Comparison of ENCODE assay signal across 18 mouse cellular contexts in genomic region chr13:56435615-56436287, GRCm38 (mm10). TPM values are rescaled to one million over a fixed set of nuclear protein-coding genes. Genes with fewer than 3 reads are reported as not detected.
DNase-seq lines count a peak whose midpoint lies in the region; ATAC-seq and TF ChIP-seq lines count a peak whose summit lies in the region.
"Had no signal": no experiment of that assay in that cellular context is flagged by ENCODE, and none has a peak within 500 bp of the region (broad histone marks: within the 10 kb centered on the region; RNA-seq: fewer than 3 reads in every experiment).

No protein-coding gene starts in this region.

- H3K4me3 ChIP-seq in forebrain, embryonic 14.5 days (ENCODE audit: low read depth, low read length), result no peak overlapping the region
- no peak overlapping the region for H3K4me3 ChIP-seq in forebrain, embryonic 12.5 days (replicated peaks)
- no peak overlapping the region for H3K4me3 ChIP-seq in left cerebral cortex, adult 2 months
- H3K4me3 ChIP-seq in midbrain, embryonic 14.5 days (replicated peaks; ENCODE audit: low read depth, low read length), result no peak overlapping the region
- no peak overlapping the region for H3K4me3 ChIP-seq in midbrain, embryonic 11.5 days (ENCODE audit: low read depth, low read length)
- no peak overlapping the region for H3K4me3 ChIP-seq in small intestine, adult 2 months (ENCODE audit: low read depth, low read length)
- H3K4me3 ChIP-seq: liver, embryonic 15.5 days; myocyte had no signal

- no peak overlapping the region for H3K9ac ChIP-seq in forebrain, embryonic 14.5 days (ENCODE audit: low read length)
- H3K9ac ChIP-seq in forebrain, embryonic 12.5 days, result no peak overlapping the region
- H3K9ac ChIP-seq in midbrain, embryonic 14.5 days (replicated peaks; ENCODE audit: low read length), result no peak overlapping the region
- no peak overlapping the region for H3K9ac ChIP-seq in midbrain, embryonic 11.5 days (ENCODE audit: low read length)
- H3K9ac ChIP-seq: liver, embryonic 15.5 days had no signal

- peaks cover 40% of the 10 kb centered on the region for H3K27me3 ChIP-seq in forebrain, embryonic 14.5 days (replicated peaks; ENCODE audit: control insufficient read depth, insufficient read depth, low read length)
- peaks cover 59% of the 10 kb centered on the region for H3K27me3 ChIP-seq in forebrain, embryonic 12.5 days
- peaks cover 49% of the 10 kb centered on the region for H3K27me3 ChIP-seq in midbrain, embryonic 14.5 days (ENCODE audit: control insufficient read depth, insufficient read depth, low read length)
- peaks cover 38% of the 10 kb centered on the region for H3K27me3 ChIP-seq in midbrain, embryonic 11.5 days (ENCODE audit: control insufficient read depth, insufficient read depth, low read length)
- H3K27me3 ChIP-seq in small intestine, adult 2 months (ENCODE audit: control insufficient read depth, insufficient read depth, low read length), result peaks cover 18% of the 10 kb centered on the region

- peaks cover 14% of the 10 kb centered on the region for H3K4me1 ChIP-seq in forebrain, embryonic 14.5 days (ENCODE audit: control insufficient read depth, insufficient read depth, low read length)
- H3K4me1 ChIP-seq in forebrain, embryonic 12.5 days, result peaks cover 27% of the 10 kb centered on the region
- H3K4me1 ChIP-seq in midbrain, embryonic 14.5 days (ENCODE audit: control insufficient read depth, insufficient read depth, low read length), result peaks cover 11% of the 10 kb centered on the region
- H3K4me1 ChIP-seq in midbrain, embryonic 11.5 days (ENCODE audit: control insufficient read depth, insufficient read depth, low read length), result peaks cover 7% of the 10 kb centered on the region; the same call in 1 of the 2 replicates
- peaks cover 7% of the 10 kb centered on the region for H3K4me1 ChIP-seq in small intestine, adult 2 months (ENCODE audit: control insufficient read depth, insufficient read depth, insufficient read length, low read length)
- H3K4me1 ChIP-seq: liver, embryonic 15.5 days had no signal

- DNase-seq in forebrain, embryonic 14.5 days (ENCODE audit: low spot score), result peak; percentile 72
- no peak for DNase-seq in left cerebral cortex, adult 2 months (ENCODE audit: extremely low spot score in 1 of 2, low spot score in 2 of 2)
- DNase-seq in left cerebral cortex, adult 9 months (ENCODE audit: low spot score in 2 of 2), result no peak
- DNase-seq in midbrain, embryonic 14.5 days, result peak; percentile 49
- DNase-seq in midbrain, embryonic 11.5 days (ENCODE audit: low spot score, missing footprints), result no peak
- DNase-seq: adrenal gland, postnatal 36 days; gastrocnemius, postnatal 14 days; kidney, adult 11 months; thymus, adult 2 months had no signal

- no peak for TF ChIP-seq POLR2A in small intestine, adult 2 months (IDR thresholded peaks at IDR 0.05; ENCODE audit: low read depth, low read length)

- no peaks in the 10 kb centered on the region for H3K36me3 ChIP-seq in forebrain, embryonic 14.5 days (ENCODE audit: control insufficient read depth, insufficient read depth, low read length)
- no peaks in the 10 kb centered on the region for H3K36me3 ChIP-seq in forebrain, embryonic 12.5 days (replicated peaks)
- no peaks in the 10 kb centered on the region for H3K36me3 ChIP-seq in midbrain, embryonic 14.5 days (ENCODE audit: control insufficient read depth, insufficient read depth, low read length)
- H3K36me3 ChIP-seq in midbrain, embryonic 11.5 days (ENCODE audit: control insufficient read depth, insufficient read depth, low read length), result no peaks in the 10 kb centered on the region
- no peaks in the 10 kb centered on the region for H3K36me3 ChIP-seq in small intestine, adult 2 months (ENCODE audit: control insufficient read depth, insufficient read depth, low read length)
- H3K36me3 ChIP-seq: liver, embryonic 15.5 days had no signal

- no peak overlapping the region for H3K27ac ChIP-seq in forebrain, embryonic 14.5 days (ENCODE audit: low read depth, low read length)
- H3K27ac ChIP-seq in forebrain, embryonic 12.5 days, result no peak overlapping the region
- H3K27ac ChIP-seq in left cerebral cortex, adult 2 months, result no peak overlapping the region
- no peak overlapping the region for H3K27ac ChIP-seq in midbrain, embryonic 14.5 days (replicated peaks; ENCODE audit: low read depth, low read length)
- H3K27ac ChIP-seq in midbrain, embryonic 11.5 days (ENCODE audit: low read depth, low read length), result no peak overlapping the region
- no peak overlapping the region for H3K27ac ChIP-seq in small intestine, adult 2 months (ENCODE audit: insufficient read depth, low read depth, low read length)
- H3K27ac ChIP-seq: liver, embryonic 15.5 days had no signal

- peak; percentile 43 for ATAC-seq in forebrain, embryonic 14.5 days
- ATAC-seq in forebrain, embryonic 12.5 days (ENCODE audit: low FRiP score), result no peak
- ATAC-seq in midbrain, embryonic 14.5 days (ENCODE audit: low FRiP score, low TSS enrichment), result no peak
- no peak for ATAC-seq in midbrain, embryonic 11.5 days (ENCODE audit: low FRiP score)

- H3K4me2 ChIP-seq in forebrain, embryonic 14.5 days (ENCODE audit: low read length), result no peak overlapping the region
- H3K4me2 ChIP-seq in forebrain, embryonic 12.5 days, result no peak overlapping the region
- H3K4me2 ChIP-seq in midbrain, embryonic 14.5 days (ENCODE audit: low read length), result no peak overlapping the region
- no peak overlapping the region for H3K4me2 ChIP-seq in midbrain, embryonic 11.5 days
- H3K4me2 ChIP-seq: liver, embryonic 15.5 days had no signal

- TF ChIP-seq CTCF in left cerebral cortex, adult 2 months (IDR thresholded peaks at IDR 0.05), result peak; percentile 24; the same call in 1 of the 2 replicates
- peak; percentile 17; the same call in 1 of the 2 replicates for TF ChIP-seq CTCF in small intestine, adult 2 months (IDR thresholded peaks at IDR 0.05; ENCODE audit: extremely low read depth, insufficient read length, insufficient replicate concordance, low read depth, low read length)

- H3K9me3 ChIP-seq in forebrain, embryonic 14.5 days (replicated peaks; ENCODE audit: control insufficient read depth, low read length), result no peaks in the 10 kb centered on the region
- H3K9me3 ChIP-seq in forebrain, embryonic 12.5 days, result no peaks in the 10 kb centered on the region
- no peaks in the 10 kb centered on the region for H3K9me3 ChIP-seq in midbrain, embryonic 14.5 days (ENCODE audit: control insufficient read depth, low read length)
- no peaks in the 10 kb centered on the region for H3K9me3 ChIP-seq in midbrain, embryonic 11.5 days (ENCODE audit: control insufficient read depth, low read length)
- H3K9me3 ChIP-seq: liver, embryonic 15.5 days had no signal

- 46% methylated on average over 10 of the region's 10 CpGs for WGBS in forebrain, embryonic 14.5 days
- WGBS in forebrain, embryonic 12.5 days, result 62% methylated on average over 10 of the region's 10 CpGs
- 67% methylated on average over 10 of the region's 10 CpGs for WGBS in midbrain, embryonic 14.5 days
- 64% methylated on average over 10 of the region's 10 CpGs for WGBS in midbrain, embryonic 11.5 days
- 76% methylated on average over 10 of the region's 10 CpGs for WGBS in small intestine, adult 2 months

- intact Hi-C loops in left cerebral cortex, adult 2 months (cut with DNase I), result no loop called here

RNA-seq across cellular contexts. Expression of gene Slc25a48, which starts 2.4 kb away (rescaled TPM):
- polyA plus RNA-seq in forebrain, embryonic 14.5 days (2014; fragmentation: Nextera tagmentation; extraction: Ambion mirVana), result 0.06 TPM in 2 replicates
- not detected in 2 replicates for polyA plus RNA-seq in forebrain, embryonic 12.5 days (2016; fragmentation: Nextera tagmentation; extraction: Ambion mirVana)
- not detected for total RNA-seq in left cerebral cortex, adult 2 months (2021)
- 0.11 TPM in 1 of 2 replicates, not detected in the other for polyA plus RNA-seq in midbrain, embryonic 14.5 days (2014; fragmentation: Nextera tagmentation; extraction: Ambion mirVana)
- polyA plus RNA-seq in midbrain, embryonic 11.5 days (2014; fragmentation: Nextera tagmentation; extraction: Ambion mirVana), result not detected in 2 replicates
- polyA plus RNA-seq in small intestine, adult 2 months (2012; rRNA removed), result 0.25 and 0.43 TPM in 2 replicates
- total RNA-seq: megakaryocyte-erythroid progenitor cell, adult 5-6 weeks had no signal
- polyA plus RNA-seq: myocyte had no signal

RNA-seq across cellular contexts. Expression of gene Gm3045, which starts 9.4 kb away (rescaled TPM):
- polyA plus RNA-seq in forebrain, embryonic 14.5 days (2014; fragmentation: Nextera tagmentation; extraction: Ambion mirVana), result not detected in 2 replicates
- polyA plus RNA-seq in forebrain, embryonic 12.5 days (2016; fragmentation: Nextera tagmentation; extraction: Ambion mirVana), result not detected in 2 replicates
- total RNA-seq in left cerebral cortex, adult 2 months (2021), result not detected
- polyA plus RNA-seq in midbrain, embryonic 14.5 days (2014; fragmentation: Nextera tagmentation; extraction: Ambion mirVana), result not detected in 2 replicates
- polyA plus RNA-seq in midbrain, embryonic 11.5 days (2014; fragmentation: Nextera tagmentation; extraction: Ambion mirVana), result not detected in 2 replicates
- polyA plus RNA-seq in small intestine, adult 2 months (2012; rRNA removed), result not detected in 2 replicates
- total RNA-seq: adrenal gland, postnatal 36 days; gastrocnemius, postnatal 14 days; heart, postnatal 25 days; left cerebral cortex, adult 8-10 months; megakaryocyte-erythroid progenitor cell, adult 5-6 weeks had no signal
- polyA plus RNA-seq: cortical plate, adult 2 months; large intestine, adult 2 months; liver, embryonic 15.5 days; myocyte; thymus, adult 2 months had no signal

RNA-seq across cellular contexts. Expression of gene Il9, which starts 46.3 kb away (rescaled TPM):
- polyA plus RNA-seq in forebrain, embryonic 14.5 days (2014; fragmentation: Nextera tagmentation; extraction: Ambion mirVana), result not detected in 2 replicates
- polyA plus RNA-seq in forebrain, embryonic 12.5 days (2016; fragmentation: Nextera tagmentation; extraction: Ambion mirVana), result not detected in 2 replicates
- total RNA-seq in left cerebral cortex, adult 2 months (2021), result not detected
- not detected in 2 replicates for polyA plus RNA-seq in midbrain, embryonic 14.5 days (2014; fragmentation: Nextera tagmentation; extraction: Ambion mirVana)
- not detected in 2 replicates for polyA plus RNA-seq in midbrain, embryonic 11.5 days (2014; fragmentation: Nextera tagmentation; extraction: Ambion mirVana)
- not detected in 2 replicates for polyA plus RNA-seq in small intestine, adult 2 months (2012; rRNA removed)
- total RNA-seq: adrenal gland, postnatal 36 days; gastrocnemius, postnatal 14 days; heart, postnatal 25 days; left cerebral cortex, adult 8-10 months; megakaryocyte-erythroid progenitor cell, adult 5-6 weeks had no signal
- polyA plus RNA-seq: cortical plate, adult 2 months; large intestine, adult 2 months; liver, embryonic 15.5 days; myocyte had no signal

Comparison
In these comparisons a context has a peak if more than half of its experiments do, and no peak if none do; other contexts are left out.
1. DNase-seq: peak in forebrain, embryonic 14.5 days (single experiment) and midbrain, embryonic 14.5 days (single experiment); none in left cerebral cortex, adult 2 months (0 of 2), left cerebral cortex, adult 9 months (0 of 2) and midbrain, embryonic 11.5 days (single experiment).